Mouse (Mus musculus): Measurements from ENCODE around the gene Prdm2.

Prdm2 gene

GRCm38 (mm10) chr4:143211584-143212340 is 1.0 kb downstream of the Prdm2 start:
- peak; percentile 45 for DNase-seq (ENCODE audit: low read depth, low spot score)

GRCm38 (mm10) chr4:143209997-143210396 is 2.8 kb downstream of the Prdm2 start:
- no peak for DNase-seq (ENCODE audit: low read depth, low spot score)

GRCm38 (mm10) chr4:143202653-143203052 is 10.1 kb downstream of the Prdm2 start:
- DNase-seq (ENCODE audit: low read depth, low spot score), result no peak

GRCm38 (mm10) chr4:143198371-143198770 is 14.4 kb downstream of the Prdm2 start:
- DNase-seq (ENCODE audit: low read depth, low spot score), result no peak

GRCm38 (mm10) chr4:143197845-143198356 is 14.9 kb downstream of the Prdm2 start:
- no peak for DNase-seq (ENCODE audit: low read depth, low spot score)

GRCm38 (mm10) chr4:143194328-143194727 is 18.5 kb downstream of the Prdm2 start:
- DNase-seq (ENCODE audit: low read depth, low spot score), result no peak

- peak; percentile 59 for DNase-seq (ENCODE audit: low read depth, low spot score)
Measured at GRCm38 (mm10) chr4:143193164-143193563, 19.6 kb downstream of the Prdm2 start.

- DNase-seq (ENCODE audit: low read depth, low spot score), result no peak
Measured at GRCm38 (mm10) chr4:143191783-143192182, 21.0 kb downstream of the Prdm2 start.

GRCm38 (mm10) chr4:143190657-143191056 is 22.1 kb downstream of the Prdm2 start:
- no peak for DNase-seq (ENCODE audit: low read depth, low spot score)

- no peak for DNase-seq (ENCODE audit: low read depth, low spot score)
Measured at GRCm38 (mm10) chr4:143188571-143189191, 24.1 kb downstream of the Prdm2 start.

- no peak for DNase-seq (ENCODE audit: low read depth, low spot score)
Measured at GRCm38 (mm10) chr4:143186066-143186465, 26.7 kb downstream of the Prdm2 start.

- DNase-seq (ENCODE audit: low read depth, low spot score), result no peak
Measured at GRCm38 (mm10) chr4:143185496-143185895, 27.3 kb downstream of the Prdm2 start.

- DNase-seq (ENCODE audit: low read depth, low spot score), result no peak
Measured at GRCm38 (mm10) chr4:143183141-143183540, 29.7 kb downstream of the Prdm2 start.

GRCm38 (mm10) chr4:143180731-143181130 is 32.1 kb downstream of the Prdm2 start:
- no peak for DNase-seq (ENCODE audit: low read depth, low spot score)

GRCm38 (mm10) chr4:143171600-143172290 is 41.0 kb downstream of the Prdm2 start:
- DNase-seq (ENCODE audit: low read depth, low spot score), result no peak

- DNase-seq (ENCODE audit: low read depth, low spot score), result no peak
Measured at GRCm38 (mm10) chr4:143170290-143170689, 42.5 kb downstream of the Prdm2 start.

GRCm38 (mm10) chr4:143168093-143168492 is 44.7 kb downstream of the Prdm2 start:
- no peak for DNase-seq (ENCODE audit: low read depth, low spot score)

GRCm38 (mm10) chr4:143161619-143162479 is 50.9 kb downstream of the Prdm2 start:
- DNase-seq (ENCODE audit: low read depth, low spot score), result peak; percentile 96

- DNase-seq (ENCODE audit: low read depth, low spot score), result no peak
Measured at GRCm38 (mm10) chr4:143160826-143161225, 52.0 kb downstream of the Prdm2 start.

GRCm38 (mm10) chr4:143159336-143159735 is 53.5 kb downstream of the Prdm2 start:
- DNase-seq (ENCODE audit: low read depth, low spot score), result no peak

- no peak for DNase-seq (ENCODE audit: low read depth, low spot score)
Measured at GRCm38 (mm10) chr4:143155871-143156270, 56.9 kb downstream of the Prdm2 start.

All from forelimb bud, embryonic 11.5 days (tissue).